Mouse (Mus musculus) cortical plate, adult 2 months (tissue): ENCODE measurements around the gene Eno2. TPM values are rescaled to one million over a fixed set of nuclear protein-coding genes. Genes with fewer than 3 reads are reported as not detected.

ENCODE experiments used
- H3K27ac ChIP-seq: fragments of 200-500 bp; 2 replicates; pipeline ENCODE4 v1.5.1; 2012; ENCODE audit warnings: low read length, control low read depth, inconsistent platforms; ENCODE audit not compliant: insufficient read depth
- H3K4me1 ChIP-seq: fragments of 200-500 bp; 2 replicates; pipeline ENCODE4 v1.6.1; 2011; ENCODE audit warnings: low read length; ENCODE audit not compliant: control insufficient read depth, insufficient read depth
- H3K4me3 ChIP-seq: fragments of 200-500 bp; 2 replicates; pipeline ENCODE4 v1.5.1; 2011; ENCODE audit warnings: mild to moderate bottlenecking, low read length, control low read depth; ENCODE audit not compliant: insufficient read depth
- CTCF ChIP-seq: fragments of 200-500 bp; IDR thresholded peaks from 2 replicates; pipeline ENCODE4 v1.5.1; 2011; ENCODE audit warnings: mild to moderate bottlenecking, control low read depth, low read length; ENCODE audit not compliant: insufficient read depth; ENCODE audit errors: extremely low read depth
- POLR2A ChIP-seq: fragments of 200-500 bp; IDR thresholded peaks from 2 replicates; pipeline ENCODE4 v1.6.1; 2011; ENCODE audit warnings: mild to moderate bottlenecking, low read length, control low read depth; ENCODE audit not compliant: insufficient read depth; ENCODE audit errors: extremely low read depth
- polyA plus RNA-seq: library from polyadenylated mRNA; depleted of rRNA; stranded (reverse); fragments of >200 nt; gene quantifications from 2 replicates; pipeline ENCODE4 v1.2.3, GENCODE M21; 2012

The Eno2 gene
- polyA plus RNA-seq, 1 experiment = 741 TPM

DNA sequence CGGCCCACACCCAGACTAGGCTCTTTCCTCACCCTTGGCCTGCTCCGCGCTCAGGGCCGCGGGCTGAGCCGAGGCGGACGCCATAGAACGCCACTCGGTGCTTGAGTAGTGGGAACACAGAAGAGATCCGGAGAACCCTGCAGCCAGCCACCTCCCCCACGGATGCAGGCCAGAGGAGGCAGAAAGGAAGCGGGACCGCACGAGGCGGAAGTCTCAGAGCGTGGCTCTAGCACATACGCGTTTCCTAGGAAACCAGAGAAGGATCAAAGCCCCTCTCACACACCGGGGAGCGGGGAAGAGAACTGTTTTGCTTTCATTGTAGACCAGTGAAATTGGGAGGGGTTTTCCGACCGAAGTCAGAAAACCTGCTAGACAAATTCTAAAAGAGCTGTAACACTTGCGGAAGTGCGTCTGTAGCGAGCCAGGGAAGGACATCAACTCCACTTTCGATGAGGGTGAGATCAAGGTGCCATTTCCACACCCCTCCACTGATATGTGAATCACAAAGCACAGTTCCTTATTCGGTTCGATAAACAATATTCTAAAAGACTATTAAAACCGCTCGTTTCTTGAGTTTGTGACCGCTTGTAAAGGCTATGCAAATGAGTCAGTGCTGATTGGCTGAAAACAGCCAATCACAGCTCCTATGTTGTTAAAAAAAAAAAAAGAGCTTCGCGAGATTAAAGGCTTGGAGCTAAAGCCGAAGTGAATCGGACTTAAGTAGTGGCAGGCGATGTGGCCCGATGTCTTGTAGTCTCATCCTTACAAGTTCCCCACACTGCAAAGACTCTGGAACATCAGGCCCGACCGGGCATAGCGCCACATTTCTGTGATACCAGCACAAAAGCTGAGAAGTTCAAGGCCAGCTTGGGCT, 28.3 kb downstream of the Eno2 start, which contains the start of gene Grcc10:
Grcc10 (minus strand) TSS at position 487 of the 874 bp plus-strand sequence.
- peaks cover 2% of the 10 kb centered on the region for H3K4me1 ChIP-seq

GRCm38 (mm10) chr6:124740211-124740887, 29.1 kb downstream of the Eno2 start:
- TF ChIP-seq POLR2A (no peak; the same call in 1 of the 2 replicates), CTCF (peak; percentile 40; the same call in 1 of the 2 replicates)
- Histone ChIP-seq H3K27ac (peak overlapping the region; percentile 92), H3K4me3 (peak overlapping the region; percentile 67), H3K4me1 (peaks cover 2% of the 10 kb centered on the region)

More for the DNA sequence above, 28.3 kb downstream of the Eno2 start, which contains the start of gene Grcc10:
- peak within 1 kb of the TSS; percentile 92 for H3K27ac ChIP-seq
- peak within 1 kb of the TSS; percentile 67 for H3K4me3 ChIP-seq
- TF ChIP-seq CTCF (no peak), POLR2A (peak; percentile 97)

GRCm38 (mm10) chr6:124739231-124739796, 30.2 kb downstream of the Eno2 start:
- Histone ChIP-seq H3K4me3 (no peak overlapping the region; the same call in 1 of the 2 replicates), H3K27ac (no peak overlapping the region), H3K4me1 (peaks cover 2% of the 10 kb centered on the region)
- TF ChIP-seq CTCF = no peak
- no peak for TF ChIP-seq POLR2A

GRCm38 (mm10) chr6:124738511-124739023, 30.9 kb downstream of the Eno2 start, which contains the start of gene Ptpn6:
TSS of gene Ptpn6 (minus strand) at chr6:124738714.
- TF ChIP-seq POLR2A (no peak), CTCF (no peak)
- H3K27ac ChIP-seq = no peak within 1 kb of the TSS
- no peak within 1 kb of the TSS for H3K4me3 ChIP-seq
- H3K4me1 ChIP-seq = peaks cover 2% of the 10 kb centered on the region

- Histone ChIP-seq H3K4me1 (peaks cover 2% of the 10 kb centered on the region), H3K27ac (no peak overlapping the region), H3K4me3 (no peak overlapping the region)
- TF ChIP-seq CTCF (no peak), POLR2A (no peak)
These were observed 32.4 kb downstream of the Eno2 start for GRCm38 (mm10) chr6:124737040-124737439.

DNA sequence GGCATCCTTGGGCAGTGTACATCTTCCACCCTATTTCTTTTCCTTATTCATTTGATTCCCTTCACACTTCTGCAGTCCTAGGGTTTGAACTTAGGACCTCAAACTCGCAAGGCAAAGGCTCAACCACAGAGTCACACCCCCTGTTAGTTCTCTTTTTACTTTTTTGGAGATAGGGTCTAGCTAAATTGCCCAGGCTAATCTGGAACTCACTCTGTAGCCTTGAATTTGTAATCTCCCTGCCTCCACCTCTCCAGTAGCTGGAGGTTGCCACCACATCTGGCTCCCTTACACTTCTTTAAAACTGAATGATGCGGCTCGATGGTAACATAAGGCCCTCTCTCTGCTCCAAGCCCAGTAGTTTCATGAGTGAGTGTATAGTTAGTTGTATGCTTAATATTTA, 35.1 kb downstream of the Eno2 start:
- TF ChIP-seq POLR2A (no peak), CTCF (no peak)

DNA sequence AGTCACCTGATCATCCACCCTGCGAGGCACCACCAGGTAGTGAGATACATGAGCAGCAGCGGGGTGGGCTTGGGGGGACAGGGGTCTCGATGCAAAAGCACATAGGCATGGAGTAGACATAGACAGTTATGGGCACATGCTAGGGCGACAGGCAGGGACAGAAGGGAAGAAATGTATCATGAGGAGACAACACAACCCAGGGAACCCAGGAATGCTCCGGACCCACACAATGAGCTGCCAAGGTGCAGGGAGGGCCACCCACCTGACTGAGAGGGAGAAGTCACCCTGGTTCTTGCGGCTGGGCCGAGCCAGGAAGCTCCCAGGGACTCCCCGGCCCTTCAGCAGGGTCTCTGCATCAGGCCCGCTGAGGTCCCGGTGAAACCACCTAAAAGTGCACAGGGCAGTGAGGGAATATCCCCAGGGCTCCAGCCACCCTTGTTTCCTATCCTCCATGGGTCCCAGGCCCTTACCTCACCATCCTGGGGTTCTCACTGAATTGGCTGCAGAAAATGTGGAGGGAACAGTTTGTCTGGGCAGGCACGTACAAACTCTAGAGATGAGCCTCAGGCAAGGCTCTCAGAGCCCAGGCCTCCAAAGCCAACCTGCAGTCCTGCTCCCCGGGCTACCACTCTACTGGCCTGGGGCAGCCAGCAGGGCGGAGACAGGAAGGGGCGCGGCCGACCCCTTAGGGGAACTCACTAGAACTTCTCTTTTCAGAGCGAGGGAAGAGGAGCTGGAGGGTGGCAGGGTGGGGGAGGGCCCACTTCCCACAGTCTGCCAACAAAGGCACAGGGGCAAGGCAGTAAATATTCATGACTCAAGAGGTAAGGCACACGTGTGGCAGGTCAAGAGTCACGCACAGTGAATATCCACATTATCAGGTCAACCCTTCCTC, 36.8 kb downstream of the Eno2 start:
- no peak overlapping the region; the same call in 1 of the 2 replicates for H3K27ac ChIP-seq
- no peak for TF ChIP-seq POLR2A
- no peak for TF ChIP-seq CTCF
- 0 out of 2 replicates have a peak overlapping the region, but pooled peaks have one; percentile 11 for H3K4me3 ChIP-seq
- H3K4me1 ChIP-seq = no peaks in the 10 kb centered on the region

More for the DNA sequence above, 35.1 kb downstream of the Eno2 start:
- H3K4me3 ChIP-seq = no peak overlapping the region
- H3K4me1 ChIP-seq = no peaks in the 10 kb centered on the region
- no peak overlapping the region for H3K27ac ChIP-seq

GRCm38 (mm10) chr6:124731038-124731437, 38.4 kb downstream of the Eno2 start:
- no peaks in the 10 kb centered on the region for H3K4me1 ChIP-seq
- no peak overlapping the region for H3K4me3 ChIP-seq
- no peak overlapping the region for H3K27ac ChIP-seq
- no peak for TF ChIP-seq POLR2A
- no peak for TF ChIP-seq CTCF
